Mouse (Mus musculus) embryonic stem cell, embryonic (primary cell): ENCODE measurements around the gene Ubr2.

Source experiments
- CTCF ChIA-PET, 4 experiments: fragments of 300-600 bp in 2 of 4; fragments of 350-600 bp in 2 of 4; sonication (Branson Sonifier 250); formaldehyde crosslinking; loops; one replicate each; lab custom pipeline; 2022; ENCODE audit warnings: inconsistent platforms in 2 of 4; lab: Charles Lee
- POLR2A ChIA-PET, 4 experiments: fragments of 300-600 bp in 2 of 4; fragments of 350-600 bp in 2 of 4; sonication (Branson Sonifier 250); formaldehyde crosslinking; loops; one replicate each; lab custom pipeline; 2022; ENCODE audit warnings: antibody characterized with exemption in 4 of 4, inconsistent platforms in 1 of 4; lab: Charles Lee

The Ubr2 gene

GRCm38 (mm10) chr17:47009898-47010721 is at the start of gene Ubr2:
Gene Ubr2 (minus strand): TSS chr17:47010556.
- ChIA-PET CTCF (interaction anchor here in 3 of 4 experiments (0.6 to 1.2 kb wide), 5 partner anchors 10 to 1186 kb away, joined by 3 to 7 read pairs (median 3); no protein-coding TSS in a partner anchor), POLR2A (interaction anchor here (0.5 to 2.4 kb wide), 15 partner anchors 12 to 329 kb away, joined by 3 to 11 read pairs (median 3); partner anchors contain the start of genes Klhdc3 (in 1 of the 4) and Ppp2r5d (in 1 of the 4))

- POLR2A ChIA-PET = interaction anchor here in 2 of 4 experiments (0.5 to 1.8 kb wide), 6 partner anchors 9 to 280 kb away, joined by 3 to 7 read pairs (median 4); no protein-coding TSS in a partner anchor
- CTCF ChIA-PET = interaction anchor here in 3 of 4 experiments (0.6 to 1.6 kb wide), 3 partner anchors 10 to 171 kb away, joined by 3 read pairs; no protein-coding TSS in a partner anchor
These were observed 49.5 kb upstream of the Ubr2 start for GRCm38 (mm10) chr17:47059836-47060360.

- ChIA-PET CTCF (interaction anchor here in 3 of 4 experiments (0.6 to 1.1 kb wide), 5 partner anchors 32 to 278 kb away, joined by 3 to 4 read pairs (median 3); no protein-coding TSS in a partner anchor), POLR2A (interaction anchor here in 2 of 4 experiments (1.3 to 1.6 kb wide), 3 partner anchors 34 to 141 kb away, joined by 3 to 6 read pairs (median 4); no protein-coding TSS in a partner anchor)
These were observed 47.6 kb upstream of the Ubr2 start for GRCm38 (mm10) chr17:47057966-47058365.

DNA sequence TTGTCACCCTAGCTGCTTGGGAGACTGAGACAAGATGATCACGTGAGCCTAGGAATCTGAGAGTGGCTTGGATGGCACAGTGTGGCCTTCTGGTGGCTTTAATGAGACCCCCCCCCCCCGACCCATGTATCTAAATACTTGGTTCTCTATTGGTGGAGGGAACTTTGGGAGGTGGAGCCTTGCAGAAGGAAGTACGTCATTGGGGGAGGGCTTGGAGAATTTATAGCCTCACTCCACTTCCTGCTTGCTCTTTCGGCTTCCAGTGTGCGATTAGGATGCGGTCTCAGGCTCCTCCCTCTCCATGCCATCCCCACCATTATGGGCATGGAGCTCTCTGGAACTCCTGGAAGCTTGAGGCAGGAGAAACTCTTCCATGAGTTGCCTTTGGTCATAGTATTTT is 46.1 kb upstream of the Ubr2 start:
- ChIA-PET POLR2A (interaction anchor here in 3 of 4 experiments (0.5 to 1.6 kb wide), 8 partner anchors 9 to 347 kb away, joined by 3 to 6 read pairs (median 4); partner anchors contain the start of gene Tbcc (in 1 of the 3)), CTCF (interaction anchor here in 2 of 4 experiments (0.5 to 1.3 kb wide), 3 partner anchors 9 to 59 kb away, joined by 3 read pairs; no protein-coding TSS in a partner anchor)

- CTCF ChIA-PET = no interaction called here
- POLR2A ChIA-PET = interaction anchor here in 2 of 4 experiments (0.6 to 1.4 kb wide), 2 partner anchors 37 to 665 kb away, joined by 3 to 4 read pairs; no protein-coding TSS in a partner anchor
These were observed 44.8 kb upstream of the Ubr2 start for GRCm38 (mm10) chr17:47055121-47055520.

- ChIA-PET CTCF (interaction anchor here in 2 of 4 experiments (1.0 to 2.6 kb wide), 2 partner anchors 16 to 305 kb away, joined by 3 to 10 read pairs; no protein-coding TSS in a partner anchor), POLR2A (interaction anchor here in 3 of 4 experiments (0.5 to 1.4 kb wide), 3 partner anchors 37 to 665 kb away, joined by 3 to 4 read pairs (median 4); no protein-coding TSS in a partner anchor)
These were observed 44.3 kb upstream of the Ubr2 start for GRCm38 (mm10) chr17:47054613-47055012.

- POLR2A ChIA-PET = interaction anchor here in 1 of 4 experiments (1.2 kb wide), 1 partner anchor 14 kb away, joined by 4 read pairs; no protein-coding TSS in a partner anchor
- CTCF ChIA-PET = interaction anchor here in 1 of 4 experiments (0.6 kb wide), 1 partner anchor 785 kb away, joined by 6 read pairs; no protein-coding TSS in a partner anchor
These were observed 40.3 kb upstream of the Ubr2 start for GRCm38 (mm10) chr17:47050678-47051077.

DNA sequence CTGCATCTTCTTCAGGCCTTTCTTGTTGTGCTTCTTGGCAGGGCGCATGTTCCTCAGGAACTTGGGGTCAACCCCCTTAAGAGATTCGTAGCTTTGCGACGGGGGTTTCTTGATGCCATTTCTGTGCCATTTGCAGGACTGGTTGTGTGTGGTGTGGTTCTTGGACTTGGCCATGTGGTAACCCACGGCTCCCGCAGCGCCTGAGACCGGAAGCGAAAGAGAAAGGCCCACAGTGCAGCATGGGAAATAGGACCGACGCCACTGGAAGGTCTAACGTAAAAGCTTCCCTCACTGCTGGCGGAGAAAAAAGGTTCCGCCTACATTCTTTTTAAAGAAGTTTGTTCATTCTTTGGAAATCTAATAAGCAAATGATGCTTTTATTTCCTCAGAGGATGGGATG is 32.5 kb upstream of the Ubr2 start:
- CTCF ChIA-PET = interaction anchor here in 3 of 4 experiments (0.8 to 1.4 kb wide), 6 partner anchors 9 to 318 kb away, joined by 3 to 4 read pairs (median 4); no protein-coding TSS in a partner anchor
- POLR2A ChIA-PET = interaction anchor here in 2 of 4 experiments (0.7 to 2.1 kb wide), 5 partner anchors 10 to 376 kb away, joined by 4 to 8 read pairs (median 5); no protein-coding TSS in a partner anchor

GRCm38 (mm10) chr17:47038844-47039803 is 28.8 kb upstream of the Ubr2 start:
- ChIA-PET CTCF (interaction anchor here (0.5 to 1.7 kb wide), 60 partner anchors 10 to 1851 kb away, joined by 3 to 10 read pairs (median 3); no protein-coding TSS in a partner anchor), POLR2A (interaction anchor here in 2 of 4 experiments (0.6 to 1.0 kb wide), 4 partner anchors 53 to 1376 kb away, joined by 3 to 5 read pairs (median 4); no protein-coding TSS in a partner anchor)

DNA sequence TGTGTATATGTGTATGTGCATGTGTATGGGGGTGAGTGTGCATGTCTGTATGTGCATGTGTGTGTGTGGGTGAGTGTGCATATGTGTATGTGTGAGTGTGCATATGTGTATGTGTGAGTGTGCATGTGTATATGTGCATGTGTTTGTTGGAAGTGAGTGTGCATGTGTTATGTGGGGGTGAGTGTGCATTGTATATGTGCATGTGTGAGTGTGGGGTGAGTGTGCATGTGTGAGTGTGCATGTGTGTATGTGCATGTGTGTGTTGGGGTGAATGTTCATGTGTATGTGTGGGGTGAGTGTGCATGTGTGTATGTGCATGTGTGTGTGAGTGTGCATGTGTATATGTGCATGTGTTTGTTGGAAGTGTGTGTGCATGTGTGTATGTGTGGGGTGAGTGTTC is 24.2 kb upstream of the Ubr2 start:
- ChIA-PET CTCF (interaction anchor here in 3 of 4 experiments (0.6 to 1.7 kb wide), 4 partner anchors 9 to 160 kb away, joined by 3 to 13 read pairs (median 4); no protein-coding TSS in a partner anchor), POLR2A (interaction anchor here in 1 of 4 experiments (1.1 to 1.6 kb wide), 2 partner anchors 78 to 104 kb away, joined by 3 read pairs; no protein-coding TSS in a partner anchor)

DNA sequence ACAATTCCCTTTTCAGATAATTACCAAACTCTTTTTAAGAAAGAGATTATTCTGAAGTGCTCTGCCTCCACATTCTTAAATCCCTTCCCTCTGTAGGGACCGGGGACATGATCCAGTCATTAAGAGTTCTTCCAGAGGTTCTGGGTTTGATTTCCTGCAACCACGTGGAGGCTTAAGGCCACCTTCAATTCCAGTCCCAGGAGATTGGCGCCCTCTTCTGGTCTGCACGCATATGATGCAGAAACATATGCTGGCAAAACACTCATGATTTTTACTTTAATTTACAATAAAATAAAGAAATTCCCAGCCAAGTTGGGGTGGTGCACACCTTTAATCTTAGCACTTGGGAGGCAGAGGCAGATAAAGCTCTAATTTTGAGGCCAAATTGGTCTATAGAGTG is 23.3 kb upstream of the Ubr2 start:
- CTCF ChIA-PET = interaction anchor here in 3 of 4 experiments (0.8 to 1.7 kb wide), 4 partner anchors 10 to 100 kb away, joined by 3 to 5 read pairs (median 3); no protein-coding TSS in a partner anchor
- POLR2A ChIA-PET = interaction anchor here in 2 of 4 experiments (0.6 to 1.6 kb wide), 3 partner anchors 79 to 107 kb away, joined by 3 to 7 read pairs (median 3); no protein-coding TSS in a partner anchor

- ChIA-PET CTCF (interaction anchor here in 3 of 4 experiments (0.7 to 1.0 kb wide), 3 partner anchors 14 to 91 kb away, joined by 3 to 6 read pairs (median 3); no protein-coding TSS in a partner anchor), POLR2A (interaction anchor here in 1 of 4 experiments (0.7 kb wide), 1 partner anchor 149 kb away, joined by 3 read pairs; no protein-coding TSS in a partner anchor)
These were observed 14.4 kb upstream of the Ubr2 start for GRCm38 (mm10) chr17:47024805-47025204.

GRCm38 (mm10) chr17:47023369-47023768 is 13.0 kb upstream of the Ubr2 start:
- CTCF ChIA-PET = interaction anchor here in 1 of 4 experiments (0.6 kb wide), 1 partner anchor 337 kb away, joined by 4 read pairs; no protein-coding TSS in a partner anchor
- POLR2A ChIA-PET = interaction anchor here in 1 of 4 experiments (0.6 kb wide), 1 partner anchor 1445 kb away, joined by 4 read pairs; no protein-coding TSS in a partner anchor

- POLR2A ChIA-PET = interaction anchor here in 2 of 4 experiments (0.7 to 1.2 kb wide), 2 partner anchors 37 to 167 kb away, joined by 3 read pairs; no protein-coding TSS in a partner anchor
- CTCF ChIA-PET = interaction anchor here in 1 of 4 experiments (1.1 kb wide), 1 partner anchor 79 kb away, joined by 4 read pairs; no protein-coding TSS in a partner anchor
These were observed 2.5 kb upstream of the Ubr2 start for GRCm38 (mm10) chr17:47012896-47013295.

DNA sequence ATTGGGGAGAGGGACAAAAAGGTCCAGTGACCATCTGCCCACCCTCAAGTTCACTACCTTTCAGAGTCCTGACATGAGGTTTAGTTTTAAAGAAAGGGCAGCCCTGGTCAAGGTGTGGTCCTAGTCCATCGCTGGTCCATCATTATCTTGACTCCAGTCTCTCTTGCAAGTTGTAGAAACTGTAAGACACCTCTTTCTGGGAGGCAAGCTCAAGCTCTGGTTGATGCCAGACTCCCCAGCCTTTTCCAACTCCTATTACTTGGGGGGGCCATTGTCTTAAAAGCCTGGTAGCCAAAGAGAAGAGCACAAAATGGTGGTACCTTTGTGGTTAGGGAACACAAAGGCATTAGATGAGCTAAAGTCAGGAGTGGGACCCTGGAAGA is 1.3 kb upstream of the Ubr2 start:
- POLR2A ChIA-PET = interaction anchor here (0.6 to 2.4 kb wide), 12 partner anchors 13 to 431 kb away, joined by 3 to 6 read pairs (median 3); partner anchors contain the start of genes Bicral (in 1 of the 4) and Tbcc (in 1 of the 4)
- CTCF ChIA-PET = interaction anchor here in 1 of 4 experiments (0.5 to 0.6 kb wide), 2 partner anchors 219 to 636 kb away, joined by 3 to 6 read pairs; no protein-coding TSS in a partner anchor
